Mouse (Mus musculus) midbrain, embryonic 12.5 days (tissue): ENCODE data around the gene Itga9. TPM values are rescaled to one million over a fixed set of nuclear protein-coding genes. Genes with fewer than 3 reads are reported as not detected.

ENCODE experiments used
- ATAC-seq: fragments of 200-750 bp; cut with Nextera tagmentation; 2 replicates; pipeline ENCODE4 v1.8.0; 2017; ENCODE audit warnings: low read depth, moderate TSS enrichment, moderate library complexity; ENCODE audit not compliant: low FRiP score
- H3K27ac ChIP-seq: fragments of 300-500 bp; sonication (generic); replicated peaks from 2 replicates; pipeline ENCODE4 v1.5.1; 2016; ENCODE audit warnings: mild to moderate bottlenecking
- H3K27me3 ChIP-seq: fragments of 300-500 bp; sonication (generic); 2 replicates; pipeline ENCODE4 v1.6.1; 2016; ENCODE audit warnings: mild to moderate bottlenecking
- H3K36me3 ChIP-seq: fragments of 300-500 bp; sonication (generic); 2 replicates; pipeline ENCODE4 v1.6.1; 2016
- H3K4me1 ChIP-seq: fragments of 300-500 bp; sonication (generic); 2 replicates; pipeline ENCODE4 v1.6.1; 2016
- H3K4me2 ChIP-seq: fragments of 300-500 bp; sonication (generic); replicated peaks from 2 replicates; pipeline ENCODE4 v1.6.1; 2016; ENCODE audit warnings: mild to moderate bottlenecking, moderate library complexity
- H3K4me3 ChIP-seq: fragments of 300-500 bp; sonication (generic); 2 replicates; pipeline ENCODE4 v1.5.1; 2016; ENCODE audit warnings: mild to moderate bottlenecking
- H3K9ac ChIP-seq: fragments of 300-500 bp; sonication (generic); replicated peaks from 2 replicates; pipeline ENCODE4 v1.6.1; 2016; ENCODE audit warnings: mild to moderate bottlenecking, moderate library complexity
- H3K9me3 ChIP-seq: fragments of 300-500 bp; sonication (generic); 2 replicates; pipeline ENCODE4 v1.6.1; 2016; ENCODE audit warnings: mild to moderate bottlenecking
- WGBS: fragments of 180-500 bp; shearing (Covaris S2); methylation state at CpG from one replicate; pipeline ENCODE4 v1.1.7; 2016; 5-methylcytosine and 5-hydroxymethylcytosine counted together
- polyA plus RNA-seq: library from polyadenylated mRNA; unstranded; fragments of >200 nt; fragmentation: Nextera tagmentation; extraction: Ambion mirVana; gene quantifications from 2 replicates; pipeline ENCODE4 v1.2.1, GENCODE M21; 2016

The Itga9 gene
- polyA plus RNA-seq, 1 experiment from 2014 or later: 10.6 TPM

DNA sequence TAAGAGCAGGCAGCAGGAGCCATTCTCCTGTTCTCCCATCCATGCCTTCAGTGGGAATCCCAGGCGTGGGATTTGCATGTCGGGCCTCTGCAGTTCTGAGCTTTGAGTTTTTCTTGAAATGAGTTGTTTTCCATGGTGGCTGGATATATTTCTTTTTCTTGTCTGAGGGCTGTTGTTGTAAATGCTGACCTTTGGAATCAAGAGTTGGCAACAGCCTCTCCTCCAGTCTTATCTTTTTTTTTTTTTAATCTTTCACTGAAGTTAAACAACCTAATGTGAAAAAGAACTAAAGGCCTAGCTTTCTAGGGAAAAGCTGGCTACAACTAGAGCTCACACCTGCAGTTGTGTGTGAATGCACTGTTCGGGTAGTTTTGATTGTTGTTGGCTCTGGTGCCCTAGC is 240.3 kb downstream of the Itga9 start:
- H3K27ac ChIP-seq: no peak overlapping the region
- H3K9ac ChIP-seq: no peak overlapping the region
- no peaks in the 10 kb centered on the region for H3K27me3 ChIP-seq
- H3K36me3 ChIP-seq: no peaks in the 10 kb centered on the region
- no peaks in the 10 kb centered on the region for H3K9me3 ChIP-seq
- 82% methylated on average over 3 of the region's 3 CpGs for WGBS
- ATAC-seq: no peak
- H3K4me1 ChIP-seq: no peaks in the 10 kb centered on the region
- no peak overlapping the region for H3K4me3 ChIP-seq
- H3K4me2 ChIP-seq: no peak overlapping the region

GRCm38 (mm10) chr9:118856665-118857064 is 250.2 kb downstream of the Itga9 start:
- 89% methylated on average over 9 of the region's 9 CpGs for WGBS

GRCm38 (mm10) chr9:118860613-118861141 is 254.2 kb downstream of the Itga9 start:
- WGBS: 79% methylated on average over 12 of the region's 12 CpGs
- H3K4me3 ChIP-seq: no peak overlapping the region
- no peaks in the 10 kb centered on the region for H3K9me3 ChIP-seq
- no peaks in the 10 kb centered on the region for H3K27me3 ChIP-seq
- H3K4me1 ChIP-seq: peaks cover 5% of the 10 kb centered on the region; the same call in 1 of the 2 replicates
- H3K27ac ChIP-seq: no peak overlapping the region
- H3K9ac ChIP-seq: no peak overlapping the region
- H3K4me2 ChIP-seq: no peak overlapping the region
- H3K36me3 ChIP-seq: no peaks in the 10 kb centered on the region
- no peak for ATAC-seq

More at GRCm38 (mm10) chr9:118856665-118857064, 250.2 kb downstream of the Itga9 start:
- no peaks in the 10 kb centered on the region for H3K36me3 ChIP-seq
- peaks cover 5% of the 10 kb centered on the region; the same call in 1 of the 2 replicates for H3K4me1 ChIP-seq
- no peak overlapping the region for H3K4me3 ChIP-seq
- H3K4me2 ChIP-seq: no peak overlapping the region
- H3K9ac ChIP-seq: no peak overlapping the region
- no peaks in the 10 kb centered on the region for H3K27me3 ChIP-seq
- no peak overlapping the region for H3K27ac ChIP-seq
- H3K9me3 ChIP-seq: no peaks in the 10 kb centered on the region
- ATAC-seq: no peak

DNA sequence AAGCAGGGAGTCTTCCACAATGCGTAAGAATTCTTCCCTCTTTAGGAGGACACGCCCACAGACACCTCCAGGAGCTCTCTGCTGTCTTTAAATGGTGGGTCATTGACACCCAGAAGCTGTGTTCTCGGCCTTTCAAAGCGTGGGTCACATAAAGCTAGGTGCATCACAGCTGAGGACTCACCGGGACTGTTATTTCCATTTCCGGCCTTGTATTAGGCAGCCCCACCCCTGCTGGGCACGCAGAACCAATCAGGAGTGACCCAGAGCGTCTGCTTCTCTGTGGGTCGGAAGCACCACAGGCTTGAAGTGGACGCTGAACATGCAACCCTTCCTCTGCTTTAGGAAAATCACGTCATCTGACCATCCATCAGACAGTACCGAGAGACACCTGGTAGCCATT is 255.7 kb downstream of the Itga9 start:
- Histone ChIP-seq H3K4me2 (no peak overlapping the region), H3K9ac (no peak overlapping the region), H3K4me1 (peaks cover 5% of the 10 kb centered on the region; the same call in 1 of the 2 replicates), H3K4me3 (no peak overlapping the region), H3K36me3 (no peaks in the 10 kb centered on the region), H3K9me3 (no peaks in the 10 kb centered on the region), H3K27me3 (no peaks in the 10 kb centered on the region), H3K27ac (no peak overlapping the region)
- no peak for ATAC-seq
- 86% methylated on average over 12 of the region's 12 CpGs for WGBS

DNA sequence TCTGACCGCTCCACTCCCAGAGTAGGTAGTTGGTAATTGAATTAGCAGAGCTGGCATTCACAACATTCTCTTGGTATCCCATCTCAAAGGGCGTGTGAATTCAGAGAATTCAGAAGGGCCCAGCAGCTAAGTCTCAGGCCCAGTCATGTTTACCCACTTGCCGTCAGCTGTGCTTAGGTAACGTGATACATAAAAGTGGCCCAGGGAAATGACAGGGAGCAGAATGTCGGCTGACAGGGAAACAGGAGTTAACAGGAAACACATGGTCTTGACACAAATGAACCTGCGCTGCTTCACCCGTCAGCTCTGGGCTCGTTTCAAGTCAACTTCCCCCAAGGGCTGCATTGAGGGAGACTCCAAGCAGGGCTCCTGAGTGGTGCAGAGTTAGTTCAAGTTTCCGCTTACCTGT is 256.4 kb downstream of the Itga9 start:
- Histone ChIP-seq H3K27ac (no peak overlapping the region), H3K4me3 (no peak overlapping the region), H3K9me3 (no peaks in the 10 kb centered on the region), H3K4me1 (peaks cover 5% of the 10 kb centered on the region; the same call in 1 of the 2 replicates), H3K4me2 (no peak overlapping the region), H3K36me3 (no peaks in the 10 kb centered on the region), H3K27me3 (no peaks in the 10 kb centered on the region), H3K9ac (no peak overlapping the region)
- no peak for ATAC-seq
- WGBS: 73% methylated on average over 9 of the region's 9 CpGs

DNA sequence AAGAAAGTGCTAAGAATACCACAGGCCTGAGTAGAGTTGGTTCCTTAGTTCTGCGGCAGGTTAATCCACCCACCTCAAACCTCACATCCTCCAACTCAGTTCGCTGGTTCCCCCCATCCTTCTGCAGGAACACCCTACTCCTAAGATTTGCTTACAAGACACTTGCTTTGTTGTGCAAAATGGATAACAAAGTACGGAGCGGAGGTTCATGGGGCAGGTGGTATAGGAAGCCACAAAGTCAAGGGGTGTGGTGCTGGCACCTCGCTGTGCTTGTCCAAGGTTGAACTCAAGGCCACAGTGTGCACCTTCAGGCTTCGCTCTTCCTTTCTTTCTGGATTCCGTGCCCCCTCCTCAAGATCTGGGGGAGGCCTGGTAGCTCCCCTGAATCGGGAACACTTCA is 257.0 kb downstream of the Itga9 start:
- no peak overlapping the region for H3K4me3 ChIP-seq
- ATAC-seq: no peak
- H3K36me3 ChIP-seq: no peaks in the 10 kb centered on the region
- no peak overlapping the region for H3K4me2 ChIP-seq
- 88% methylated on average over 8 of the region's 8 CpGs for WGBS
- H3K4me1 ChIP-seq: peaks cover 5% of the 10 kb centered on the region; the same call in 1 of the 2 replicates
- no peaks in the 10 kb centered on the region for H3K9me3 ChIP-seq
- no peak overlapping the region for H3K27ac ChIP-seq
- no peaks in the 10 kb centered on the region for H3K27me3 ChIP-seq
- H3K9ac ChIP-seq: no peak overlapping the region

DNA sequence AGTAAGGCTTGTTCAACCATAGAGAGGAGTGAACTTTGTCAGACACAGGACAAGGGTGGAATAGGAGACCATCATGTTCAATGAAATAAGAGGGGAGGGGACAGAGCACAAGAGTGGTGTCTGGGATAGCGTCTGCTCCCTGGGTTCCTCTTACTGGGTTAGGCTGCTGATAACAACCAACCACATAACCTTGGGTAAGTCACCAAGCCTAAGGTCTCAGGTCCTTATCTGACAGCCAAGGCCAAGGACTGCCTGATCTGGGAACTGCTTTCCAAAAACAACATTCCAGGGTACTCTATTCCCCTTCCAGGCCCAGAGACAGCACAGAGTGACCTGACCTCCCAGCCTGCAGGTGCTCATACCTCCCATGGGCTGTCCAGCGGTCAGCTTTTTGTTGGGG is 260.5 kb downstream of the Itga9 start:
- Histone ChIP-seq H3K36me3 (no peaks in the 10 kb centered on the region), H3K27ac (no peak overlapping the region), H3K4me1 (no peaks in the 10 kb centered on the region), H3K4me3 (no peak overlapping the region), H3K9ac (no peak overlapping the region), H3K27me3 (no peaks in the 10 kb centered on the region), H3K9me3 (no peaks in the 10 kb centered on the region), H3K4me2 (no peak overlapping the region)
- ATAC-seq: no peak
- WGBS: 89% methylated on average over 2 of the region's 2 CpGs

GRCm38 (mm10) chr9:118867851-118868250 is 261.4 kb downstream of the Itga9 start:
- no peak overlapping the region for H3K4me2 ChIP-seq
- H3K9me3 ChIP-seq: no peaks in the 10 kb centered on the region
- H3K27me3 ChIP-seq: no peaks in the 10 kb centered on the region
- no peaks in the 10 kb centered on the region for H3K4me1 ChIP-seq
- WGBS: 83% methylated on average over 8 of the region's 8 CpGs
- no peaks in the 10 kb centered on the region for H3K36me3 ChIP-seq
- H3K9ac ChIP-seq: no peak overlapping the region
- H3K4me3 ChIP-seq: no peak overlapping the region
- ATAC-seq: no peak
- no peak overlapping the region for H3K27ac ChIP-seq

DNA sequence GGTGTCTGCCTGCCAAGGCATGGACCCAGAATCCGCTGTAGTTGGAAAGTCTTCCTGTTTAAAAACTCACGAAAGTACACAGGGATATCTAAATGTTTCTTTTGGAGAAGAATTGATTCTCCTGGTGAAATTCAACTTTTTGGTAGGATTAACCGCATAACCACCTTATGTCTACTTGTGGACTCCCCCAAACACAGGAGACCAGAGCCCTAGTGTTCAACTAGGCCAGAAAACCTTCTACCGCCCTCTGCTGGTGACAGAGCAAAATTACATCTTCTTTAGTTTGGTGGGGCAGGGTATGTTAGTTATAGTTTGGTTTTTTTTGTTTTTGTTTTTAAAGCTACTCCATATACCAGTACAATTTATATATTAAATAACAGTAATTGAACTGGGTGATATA is 264.6 kb downstream of the Itga9 start:
- H3K9ac ChIP-seq: no peak overlapping the region
- no peak for ATAC-seq
- H3K4me1 ChIP-seq: no peaks in the 10 kb centered on the region
- H3K27me3 ChIP-seq: no peaks in the 10 kb centered on the region
- 58% methylated on average over 4 of the region's 4 CpGs for WGBS
- H3K27ac ChIP-seq: no peak overlapping the region
- H3K4me2 ChIP-seq: no peak overlapping the region
- H3K36me3 ChIP-seq: no peaks in the 10 kb centered on the region
- H3K4me3 ChIP-seq: no peak overlapping the region
- no peaks in the 10 kb centered on the region for H3K9me3 ChIP-seq

DNA sequence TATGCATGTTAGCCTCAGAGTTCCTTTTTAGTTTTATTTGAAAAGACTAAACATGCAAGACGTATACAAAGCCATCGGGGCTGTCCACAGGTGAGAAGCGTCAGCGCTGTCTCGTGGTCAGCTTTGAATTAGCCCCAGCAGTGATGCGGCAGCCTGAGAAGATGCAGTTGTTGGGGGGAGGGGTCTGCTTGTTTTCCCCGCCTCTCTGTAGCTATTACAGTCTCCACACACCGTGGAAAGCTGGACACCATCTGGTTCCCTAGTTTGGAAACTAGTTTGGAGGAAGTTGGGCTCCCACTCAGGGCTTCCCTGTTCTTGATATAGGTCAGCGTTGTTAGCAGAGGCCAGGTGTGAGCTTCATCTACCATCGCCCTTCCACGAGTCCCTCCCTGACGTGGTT is 266.5 kb downstream of the Itga9 start:
- no peak for ATAC-seq
- H3K27ac ChIP-seq: no peak overlapping the region
- 82% methylated on average over 12 of the region's 12 CpGs for WGBS

GRCm38 (mm10) chr9:118873596-118873995 is 267.1 kb downstream of the Itga9 start:
- no peaks in the 10 kb centered on the region for H3K9me3 ChIP-seq
- H3K9ac ChIP-seq: no peak overlapping the region
- H3K4me2 ChIP-seq: no peak overlapping the region
- no peaks in the 10 kb centered on the region for H3K27me3 ChIP-seq
- H3K36me3 ChIP-seq: no peaks in the 10 kb centered on the region
- ATAC-seq: no peak
- 68% methylated on average over 3 of the region's 3 CpGs for WGBS
- H3K4me3 ChIP-seq: no peak overlapping the region
- H3K27ac ChIP-seq: no peak overlapping the region
- H3K4me1 ChIP-seq: no peaks in the 10 kb centered on the region

More for the DNA sequence above, 266.5 kb downstream of the Itga9 start:
- no peak overlapping the region for H3K4me2 ChIP-seq
- no peaks in the 10 kb centered on the region for H3K4me1 ChIP-seq
- H3K36me3 ChIP-seq: no peaks in the 10 kb centered on the region
- H3K9ac ChIP-seq: no peak overlapping the region
- H3K9me3 ChIP-seq: no peaks in the 10 kb centered on the region
- no peaks in the 10 kb centered on the region for H3K27me3 ChIP-seq
- H3K4me3 ChIP-seq: no peak overlapping the region

DNA sequence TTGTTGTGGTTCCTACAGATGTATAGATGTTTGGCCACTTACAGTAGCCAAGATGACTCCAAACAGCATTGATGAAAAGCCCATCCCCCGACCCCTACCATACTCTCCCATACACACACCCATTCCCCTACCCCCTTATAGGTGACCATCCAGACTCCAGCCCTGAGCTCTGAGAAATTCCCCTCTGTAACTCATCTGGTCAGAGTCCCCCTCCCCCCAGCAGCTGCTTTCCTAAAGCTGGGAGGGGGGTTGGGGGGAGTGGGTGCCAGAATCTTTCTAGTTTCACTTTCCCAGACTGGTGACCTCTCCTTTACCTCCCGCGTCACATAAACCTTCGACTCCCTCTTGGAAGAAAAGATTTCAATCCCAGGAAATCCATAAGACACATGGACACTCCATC is 269.2 kb downstream of the Itga9 start:
- no peak overlapping the region for H3K9ac ChIP-seq
- H3K36me3 ChIP-seq: no peaks in the 10 kb centered on the region
- H3K27me3 ChIP-seq: no peaks in the 10 kb centered on the region
- H3K27ac ChIP-seq: no peak overlapping the region
- H3K4me1 ChIP-seq: no peaks in the 10 kb centered on the region
- no peak overlapping the region for H3K4me3 ChIP-seq
- ATAC-seq: no peak
- H3K4me2 ChIP-seq: no peak overlapping the region
- H3K9me3 ChIP-seq: no peaks in the 10 kb centered on the region
- WGBS: 85% methylated on average over 4 of the region's 4 CpGs

DNA sequence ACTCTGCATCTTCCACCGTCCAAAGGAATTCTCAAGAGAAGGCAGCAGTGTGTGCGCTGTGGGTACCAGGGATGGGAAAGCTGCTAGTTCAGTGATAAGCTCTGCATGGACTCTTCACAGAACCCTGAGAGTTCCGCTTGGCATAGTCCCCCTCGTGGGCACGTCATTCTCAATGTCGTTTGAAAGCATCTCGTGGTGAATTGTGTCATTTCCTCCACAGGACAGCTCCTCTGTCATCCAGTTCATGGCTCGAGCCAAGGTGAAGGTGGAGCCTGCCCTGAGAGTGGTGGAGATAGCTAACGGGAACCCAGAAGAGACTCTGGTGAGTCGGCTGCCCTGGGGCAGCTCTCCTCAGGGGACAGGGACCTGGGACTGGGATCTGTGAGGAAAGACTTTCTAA is 270.4 kb downstream of the Itga9 start:
- no peak overlapping the region for H3K4me2 ChIP-seq
- no peak overlapping the region for H3K9ac ChIP-seq
- H3K36me3 ChIP-seq: no peaks in the 10 kb centered on the region
- H3K27ac ChIP-seq: no peak overlapping the region
- WGBS: 91% methylated on average over 10 of the region's 10 CpGs
- no peaks in the 10 kb centered on the region for H3K27me3 ChIP-seq
- no peak for ATAC-seq
- H3K4me3 ChIP-seq: no peak overlapping the region
- no peaks in the 10 kb centered on the region for H3K4me1 ChIP-seq
- H3K9me3 ChIP-seq: no peaks in the 10 kb centered on the region
